Mouse (Mus musculus): ENCODE data around the gene Arf5.

The Arf5 gene

DNA sequence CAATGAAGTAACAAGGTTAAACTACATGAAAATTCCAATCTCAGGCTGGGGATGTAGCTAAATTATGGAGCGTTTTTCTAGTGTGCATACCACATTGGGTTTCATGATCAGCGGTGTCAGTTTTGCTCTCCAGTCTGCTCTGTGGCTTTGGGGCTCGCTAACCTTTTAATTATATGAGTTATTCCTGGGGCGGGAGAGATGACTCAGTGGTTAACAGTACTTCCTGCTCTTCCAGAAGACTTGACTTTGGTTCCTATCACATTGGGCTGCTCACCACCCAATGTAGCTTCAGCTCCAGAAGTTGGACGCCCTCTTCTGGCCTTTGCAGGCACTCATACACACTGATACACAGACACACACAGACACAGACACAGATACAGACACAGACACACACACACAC is 47.3 kb downstream of the Arf5 start:
- TF ChIP-seq POU5F1 (IDR thresholded peaks at IDR 0.05; ENCODE audit: borderline replicate concordance, low read length) (no peak), NANOG (IDR thresholded peaks at IDR 0.05; ENCODE audit: borderline replicate concordance, low read length) (no peak), CTCF (conservative IDR thresholded peaks at IDR 0.05; ENCODE audit: low read length) (no peak)
- Histone ChIP-seq H3K27me3 (ENCODE audit: insufficient read depth, low read length) (no peaks in the 10 kb centered on the region), H3K9me3 (ENCODE audit: low read length) (no peaks in the 10 kb centered on the region), H3K4me3 (replicated peaks; ENCODE audit: low read length) (no peak overlapping the region), H3K36me3 (ENCODE audit: insufficient read depth, low read length) (no peaks in the 10 kb centered on the region), H3K4me1 (replicated peaks; ENCODE audit: low read depth, low read length) (no peaks in the 10 kb centered on the region)

DNA sequence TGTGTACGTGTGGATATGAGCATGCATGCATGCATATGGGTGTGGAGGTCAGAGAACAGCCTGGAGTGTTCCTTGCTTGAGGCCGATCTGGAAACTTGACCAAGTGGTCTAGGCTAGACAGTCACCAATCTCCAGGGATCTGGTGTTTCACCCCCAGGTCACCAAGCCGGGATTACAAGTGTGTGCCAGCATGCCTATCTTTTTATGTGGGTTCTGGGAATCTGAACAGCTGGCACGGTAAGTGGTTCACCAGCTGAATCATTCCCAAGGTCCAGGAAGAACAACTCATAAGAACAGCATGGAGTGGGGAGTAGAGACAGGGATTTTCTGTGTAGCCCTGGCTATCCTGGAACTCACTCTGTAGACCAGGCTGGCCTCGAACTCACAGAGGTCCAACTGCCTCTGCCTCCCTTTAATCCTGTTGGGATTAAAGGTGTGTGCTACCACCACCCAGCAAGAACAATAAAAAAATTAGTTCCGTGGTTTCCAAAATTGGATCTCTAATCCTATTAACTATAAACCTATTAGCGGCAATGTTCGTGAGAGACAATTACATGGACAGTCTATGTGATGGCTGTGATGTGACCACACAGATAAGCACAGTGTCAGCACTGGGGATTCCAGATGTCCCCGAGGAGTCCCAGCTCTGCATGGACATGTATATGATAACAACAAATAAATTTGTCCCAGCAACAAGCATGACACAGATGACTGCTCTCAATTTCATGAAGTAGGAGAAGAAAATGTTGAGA is 48.1 kb downstream of the Arf5 start:
- H3K27me3 ChIP-seq (ENCODE audit: insufficient read depth, low read length) = no peaks in the 10 kb centered on the region
- no peaks in the 10 kb centered on the region for H3K4me1 ChIP-seq (replicated peaks; ENCODE audit: low read depth, low read length)
- H3K9me3 ChIP-seq (ENCODE audit: low read length) = no peaks in the 10 kb centered on the region
- no peak overlapping the region for H3K4me3 ChIP-seq (replicated peaks; ENCODE audit: low read length)
- no peak for TF ChIP-seq NANOG (IDR thresholded peaks at IDR 0.05; ENCODE audit: borderline replicate concordance, low read length)
- no peak for TF ChIP-seq CTCF (conservative IDR thresholded peaks at IDR 0.05; ENCODE audit: low read length)
- TF ChIP-seq POU5F1 (IDR thresholded peaks at IDR 0.05; ENCODE audit: borderline replicate concordance, low read length) = no peak
- H3K36me3 ChIP-seq (ENCODE audit: insufficient read depth, low read length) = no peaks in the 10 kb centered on the region

DNA sequence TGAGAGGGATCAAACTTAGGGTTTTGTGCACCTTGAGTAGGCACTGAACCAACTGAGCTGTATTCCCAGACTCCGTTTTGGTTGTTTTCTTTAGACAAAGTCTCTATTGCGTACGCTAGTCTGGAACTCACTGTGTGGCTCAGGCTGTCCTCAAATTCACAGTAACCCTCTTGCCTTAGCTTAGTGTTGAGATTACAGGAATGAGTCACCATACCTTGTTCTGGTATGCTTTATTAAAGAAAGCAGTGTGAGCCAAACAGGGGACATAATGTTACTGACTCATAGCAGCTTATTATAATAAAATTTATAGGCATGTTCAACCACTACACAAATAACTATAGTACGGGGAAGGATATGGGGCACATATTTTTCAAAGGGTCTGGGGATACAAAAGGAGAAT is 50.9 kb downstream of the Arf5 start:
- no peaks in the 10 kb centered on the region for H3K27me3 ChIP-seq (ENCODE audit: insufficient read depth, low read length)
- H3K9me3 ChIP-seq (ENCODE audit: low read length) = no peaks in the 10 kb centered on the region
- no peak overlapping the region for H3K4me3 ChIP-seq (replicated peaks; ENCODE audit: low read length)
- no peaks in the 10 kb centered on the region for H3K36me3 ChIP-seq (ENCODE audit: insufficient read depth, low read length)
- peaks cover 5% of the 10 kb centered on the region for H3K4me1 ChIP-seq (replicated peaks; ENCODE audit: low read depth, low read length)
- no peak for TF ChIP-seq NANOG (IDR thresholded peaks at IDR 0.05; ENCODE audit: borderline replicate concordance, low read length)
- no peak for TF ChIP-seq CTCF (conservative IDR thresholded peaks at IDR 0.05; ENCODE audit: low read length)
- TF ChIP-seq POU5F1 (IDR thresholded peaks at IDR 0.05; ENCODE audit: borderline replicate concordance, low read length) = no peak

DNA sequence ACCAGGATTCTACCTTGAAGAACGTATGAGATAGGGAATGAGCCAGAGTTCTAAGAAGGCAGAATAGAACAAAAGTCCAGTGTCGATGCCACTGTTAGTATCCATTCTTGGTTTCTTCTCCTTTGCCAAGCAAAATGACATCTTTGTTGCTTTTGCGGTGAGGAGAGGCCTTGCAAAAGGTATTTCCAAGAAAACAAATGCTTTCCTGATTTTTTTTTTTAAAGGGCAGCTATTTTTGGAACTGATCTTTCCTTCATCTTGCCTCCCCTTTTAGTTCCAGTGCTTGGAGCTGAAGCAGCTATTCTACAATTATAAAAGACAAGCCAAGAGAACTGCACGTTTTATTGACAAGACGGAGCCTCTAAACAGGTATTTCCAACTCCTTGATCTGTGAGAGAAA is 51.5 kb downstream of the Arf5 start, which contains the start of gene Snd1:
Gene Snd1, plus strand, starts transcription at position 301 of the 400 bp plus-strand sequence.
- Histone ChIP-seq H3K4me1 (replicated peaks; ENCODE audit: low read depth, low read length) (peaks cover 5% of the 10 kb centered on the region), H3K36me3 (ENCODE audit: insufficient read depth, low read length) (no peaks in the 10 kb centered on the region), H3K27me3 (ENCODE audit: insufficient read depth, low read length) (no peaks in the 10 kb centered on the region), H3K9me3 (ENCODE audit: low read length) (no peaks in the 10 kb centered on the region), H3K4me3 (replicated peaks; ENCODE audit: low read length) (no peak within 1 kb of the TSS)
- TF ChIP-seq CTCF (conservative IDR thresholded peaks at IDR 0.05; ENCODE audit: low read length) (no peak), POU5F1 (IDR thresholded peaks at IDR 0.05; ENCODE audit: borderline replicate concordance, low read length) (no peak), NANOG (IDR thresholded peaks at IDR 0.05; ENCODE audit: borderline replicate concordance, low read length) (no peak)
